Mouse (Mus musculus) liver, postnatal 0 days (tissue): ENCODE data around the gene Alpk1.

ENCODE experiments used
- CTCF ChIP-seq: sonication (generic); IDR thresholded peaks from 2 replicates; pipeline ENCODE4 v1.5.1; 2016; ENCODE audit warnings: antibody characterized with exemption, low read depth
- EP300 ChIP-seq: IDR thresholded peaks from 2 replicates; pipeline ENCODE4 v1.6.1; 2016; ENCODE audit warnings: antibody characterized with exemption, low read depth, mild to moderate bottlenecking

DNA sequence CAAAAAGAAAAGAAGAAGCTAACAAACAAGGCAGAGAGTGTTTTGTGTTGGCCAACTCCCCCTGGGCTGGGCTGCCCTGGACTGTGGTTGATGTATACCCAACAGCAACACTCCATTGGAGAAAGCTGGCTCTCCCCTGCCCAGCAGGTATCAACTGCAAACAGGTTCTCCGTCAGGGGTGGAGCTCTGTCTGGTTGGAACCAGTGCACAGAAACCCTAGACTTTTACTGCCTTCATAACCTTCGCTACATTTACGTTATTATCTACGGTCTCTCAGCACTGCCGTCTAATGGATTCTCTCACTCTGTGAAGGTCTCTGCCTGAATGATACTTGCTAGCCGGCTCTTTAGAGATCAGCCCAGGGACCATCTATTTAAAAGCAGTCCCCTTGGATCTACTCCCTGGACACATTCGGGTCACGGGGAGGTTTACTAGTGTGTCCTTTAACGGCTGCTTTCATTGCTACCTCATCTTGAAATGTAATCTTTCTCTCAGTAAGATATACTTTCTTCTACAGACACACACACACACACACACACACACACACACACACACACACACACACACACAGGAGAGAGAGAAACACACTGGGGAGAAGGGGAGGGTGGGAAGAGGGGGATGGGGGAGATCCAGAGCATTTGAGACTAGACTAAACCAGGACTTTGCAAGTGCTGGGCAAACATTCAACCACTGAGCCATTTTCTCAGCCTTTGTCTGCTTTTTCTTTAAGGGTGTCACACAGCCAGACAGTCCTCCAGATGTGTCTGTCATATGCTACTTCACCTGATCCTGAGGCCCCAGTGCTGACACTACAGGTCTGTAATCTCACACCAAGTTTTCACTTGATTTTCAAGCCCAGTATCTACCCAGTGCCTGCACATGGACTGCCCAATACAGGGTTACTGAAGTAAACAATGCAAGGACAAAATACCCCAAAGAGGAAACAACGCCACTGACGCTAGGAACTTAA, 38.7 kb upstream of the Alpk1 start:
- TF ChIP-seq CTCF, result no peak
- no peak for TF ChIP-seq EP300
